Mouse (Mus musculus) layer of hippocampus, postnatal 14 days (tissue): ENCODE data around the gene Orai2. TPM values are rescaled to one million over a fixed set of nuclear protein-coding genes. Genes with fewer than 3 reads are reported as not detected.
A peak's percentile ranks its signal among the peaks of the same experiment; 100 is the strongest.
"Not testable (repeated sequence)": the region's sequence is repeated elsewhere in the genome, so short reads cannot be mapped to it uniquely, and the experiment has no call there.

ENCODE experiments used
- DNase-seq, 2 experiments: peaks; one replicate each; pipeline ENCODE4 v3.0.0; 2021 to 2022; ENCODE audit warnings: low spot score in 2 of 2, mixed read lengths in 1 of 2
- total RNA-seq, 2 experiments: library from RNA; stranded (reverse); gene quantifications; 2 replicates each; pipeline ENCODE4 v1.2.3; 2021

Orai2 gene
- total RNA-seq, 2 experiments from 2014 or later = 124 to 127 TPM

GRCm38 (mm10) chr5:136173606-136174463 is 3.3 kb upstream of the Orai2 start:
- peak in 1 of 2 experiments; percentile 52 for DNase-seq

DNA sequence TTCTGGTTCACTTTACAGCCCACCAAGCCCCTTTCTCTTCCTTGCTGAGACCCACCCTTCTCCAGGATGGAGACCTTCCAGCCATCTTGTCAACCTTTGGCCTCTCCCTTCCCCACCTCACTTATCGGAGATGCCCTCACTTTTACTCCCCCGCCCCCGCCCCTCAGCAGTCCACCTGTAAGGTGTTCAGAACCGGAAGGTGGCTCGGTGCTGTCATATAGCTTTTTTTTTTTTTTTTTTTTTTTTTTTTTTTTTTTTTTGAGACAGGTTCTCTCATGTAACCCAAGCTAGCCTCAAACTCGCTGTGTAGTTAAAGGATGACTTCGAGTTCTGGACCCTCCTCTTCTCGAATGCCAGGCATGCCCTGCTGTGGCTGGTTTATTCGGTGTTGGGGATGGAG is 2.4 kb upstream of the Orai2 start:
- no peak for DNase-seq

- peak in 1 of 2 experiments; percentile 44 for DNase-seq
Observed at GRCm38 (mm10) chr5:136171363-136172341, 1.1 kb upstream of the Orai2 start.

- peak; percentile 60 to 61 for DNase-seq
Observed at GRCm38 (mm10) chr5:136169626-136170511, 644 bp downstream of the Orai2 start.

DNA sequence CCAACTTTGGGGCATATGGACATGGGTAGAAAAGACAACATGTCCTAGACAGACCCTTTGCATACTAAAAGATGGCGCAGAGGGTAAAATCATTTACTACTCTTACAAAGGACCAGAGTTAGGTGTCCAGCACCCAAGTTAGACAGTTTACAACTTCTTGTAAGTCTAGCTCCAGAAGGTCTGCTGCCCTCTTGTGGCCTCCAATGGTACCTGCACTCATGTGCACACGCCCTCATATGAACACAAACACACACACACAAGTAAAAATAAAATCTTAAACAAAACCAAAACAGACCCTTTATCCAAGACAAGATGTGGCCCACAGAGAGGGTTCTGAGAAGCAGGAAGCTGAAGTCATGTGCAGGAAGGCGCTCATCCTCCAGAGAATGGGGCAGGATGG is 2.4 kb downstream of the Orai2 start:
- no peak for DNase-seq

GRCm38 (mm10) chr5:136167296-136167695 is 3.2 kb downstream of the Orai2 start:
- DNase-seq = no peak

- DNase-seq = no peak
Observed at GRCm38 (mm10) chr5:136165246-136165645, 5.3 kb downstream of the Orai2 start.

DNA sequence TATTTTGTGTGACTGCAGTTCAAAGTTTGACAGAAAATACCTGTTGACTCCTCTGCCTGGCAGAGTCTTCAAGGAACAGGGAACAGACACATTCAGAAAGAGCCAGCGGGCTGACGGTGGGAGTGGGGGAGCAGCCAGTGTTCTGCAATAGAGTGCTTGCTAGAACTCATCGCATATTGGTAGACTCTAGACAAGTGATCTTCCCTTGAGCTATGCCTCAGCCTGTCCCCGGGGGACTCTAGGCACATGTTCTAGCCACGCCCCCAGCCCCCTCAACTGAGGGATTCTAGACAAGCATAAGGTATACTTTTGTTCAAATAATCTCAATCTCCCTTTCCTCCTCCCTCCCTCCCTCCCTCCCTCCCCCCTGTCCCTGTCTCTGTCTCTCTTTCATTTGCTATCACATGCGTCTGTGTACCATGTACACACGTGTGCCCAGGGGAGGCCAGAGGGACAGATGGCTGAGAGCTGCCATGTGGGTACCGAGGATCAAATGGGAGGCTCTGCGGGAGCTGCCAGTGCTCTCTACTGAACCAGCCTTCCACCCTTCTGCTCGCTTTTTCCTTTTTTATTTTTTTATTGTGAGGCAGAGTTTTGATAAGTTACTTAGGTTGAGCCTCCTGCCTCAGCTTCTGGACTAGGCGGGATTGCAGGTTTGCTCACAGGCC is 6.6 kb downstream of the Orai2 start:
- DNase-seq = peak in 1 of 2 experiments; percentile 79

DNA sequence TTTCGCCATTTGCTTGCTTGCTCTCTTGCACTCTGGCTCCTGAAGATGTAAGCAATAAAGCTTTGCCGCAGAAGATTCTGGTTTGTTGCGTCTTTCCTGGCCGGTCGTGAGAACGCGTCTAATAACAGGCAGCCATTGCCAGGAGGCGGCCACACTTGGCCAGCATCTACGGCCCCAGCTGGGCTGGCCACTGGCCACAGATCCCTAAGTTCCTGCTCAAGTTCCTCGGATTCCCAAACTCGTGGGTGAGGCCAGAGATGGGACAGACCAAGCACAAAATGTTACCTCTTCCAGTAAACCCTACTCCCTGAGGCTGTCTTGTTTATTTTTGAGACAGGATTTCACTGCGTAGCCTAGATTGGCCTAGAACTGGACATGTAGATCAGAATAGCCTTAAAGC is 10.4 kb downstream of the Orai2 start:
- DNase-seq = not testable (repeated sequence)

- DNase-seq = no peak
Observed at GRCm38 (mm10) chr5:136155399-136155798, 15.1 kb downstream of the Orai2 start.

DNA sequence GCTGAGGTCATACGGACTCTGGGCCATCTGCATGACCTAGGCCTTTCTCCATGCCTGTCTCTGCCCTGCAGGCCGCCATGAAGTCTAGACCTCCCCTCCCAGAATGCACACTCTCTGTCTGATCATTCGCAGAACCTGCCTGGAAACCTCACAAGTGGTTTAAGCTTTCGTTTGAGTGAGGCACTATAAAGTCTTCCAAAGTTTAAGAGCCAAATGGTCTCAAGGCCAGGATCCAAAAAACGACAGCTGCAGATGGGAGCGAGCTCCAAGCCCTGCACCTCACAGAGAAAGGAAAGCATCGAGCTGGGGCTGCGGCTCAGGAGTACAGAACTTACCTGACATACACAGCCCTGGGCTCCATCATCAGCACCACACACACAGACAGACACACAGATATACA is 18.1 kb downstream of the Orai2 start:
- no peak for DNase-seq

DNA sequence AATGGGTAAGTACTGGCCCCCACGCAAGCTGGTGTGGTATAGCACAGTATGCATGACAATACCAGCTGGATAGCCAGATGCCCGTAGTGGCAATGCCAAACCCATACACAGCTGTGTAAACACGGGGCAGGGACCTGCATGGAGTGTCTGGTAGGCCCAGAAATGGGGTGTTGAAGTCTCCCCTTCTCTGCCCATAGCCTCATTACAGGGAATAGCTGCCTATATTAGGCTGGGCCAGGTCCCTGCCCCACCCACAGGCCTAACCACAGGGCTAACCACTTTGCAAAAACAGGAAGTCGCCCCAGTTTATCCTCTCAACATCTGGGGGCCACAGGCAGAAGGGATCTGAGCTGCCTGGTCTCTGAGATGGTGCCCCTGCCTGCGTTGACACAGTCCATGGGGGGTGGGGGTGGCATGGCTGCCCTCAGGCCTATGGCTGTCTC is 21.4 kb downstream of the Orai2 start:
- DNase-seq = not testable (repeated sequence)

DNA sequence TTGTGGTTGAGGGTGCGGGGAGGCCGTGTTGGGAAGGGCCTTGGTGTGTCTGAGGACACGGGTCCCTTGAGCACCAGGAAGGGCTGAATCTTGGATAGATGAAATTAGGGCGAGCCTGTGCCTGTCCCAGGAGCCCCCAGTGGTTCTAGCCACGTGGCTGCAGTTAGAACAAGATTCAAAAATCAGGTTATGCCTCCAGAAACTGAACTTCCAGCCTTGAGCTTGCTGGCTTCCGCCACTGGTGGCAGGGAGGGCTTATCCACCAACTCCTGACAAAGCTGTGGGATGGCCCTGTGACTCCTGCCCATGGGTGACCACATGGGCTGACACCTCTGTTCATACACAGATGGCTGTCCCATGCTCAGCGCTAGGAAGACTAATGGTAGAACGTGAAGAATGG is 22.8 kb downstream of the Orai2 start:
- no peak for DNase-seq

DNA sequence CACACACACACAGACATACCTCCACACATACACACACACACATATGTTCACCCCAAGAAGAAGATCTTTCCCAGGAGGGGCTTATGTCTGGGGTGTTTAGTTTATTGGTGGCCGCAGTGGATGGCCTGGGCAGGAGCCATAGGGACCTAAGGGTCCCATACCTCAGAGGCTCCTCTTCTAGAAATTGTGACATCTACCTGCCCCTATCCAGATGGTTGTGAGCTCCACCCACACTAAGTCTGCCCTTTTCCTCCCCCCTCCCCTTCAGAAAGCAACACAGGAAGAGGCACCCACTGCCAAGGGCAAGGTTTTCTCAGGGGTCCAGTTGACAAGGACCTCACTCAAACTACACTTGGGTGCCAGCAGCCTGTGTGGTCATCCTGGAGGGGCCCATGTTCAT is 23.6 kb downstream of the Orai2 start:
- no peak for DNase-seq

DNA sequence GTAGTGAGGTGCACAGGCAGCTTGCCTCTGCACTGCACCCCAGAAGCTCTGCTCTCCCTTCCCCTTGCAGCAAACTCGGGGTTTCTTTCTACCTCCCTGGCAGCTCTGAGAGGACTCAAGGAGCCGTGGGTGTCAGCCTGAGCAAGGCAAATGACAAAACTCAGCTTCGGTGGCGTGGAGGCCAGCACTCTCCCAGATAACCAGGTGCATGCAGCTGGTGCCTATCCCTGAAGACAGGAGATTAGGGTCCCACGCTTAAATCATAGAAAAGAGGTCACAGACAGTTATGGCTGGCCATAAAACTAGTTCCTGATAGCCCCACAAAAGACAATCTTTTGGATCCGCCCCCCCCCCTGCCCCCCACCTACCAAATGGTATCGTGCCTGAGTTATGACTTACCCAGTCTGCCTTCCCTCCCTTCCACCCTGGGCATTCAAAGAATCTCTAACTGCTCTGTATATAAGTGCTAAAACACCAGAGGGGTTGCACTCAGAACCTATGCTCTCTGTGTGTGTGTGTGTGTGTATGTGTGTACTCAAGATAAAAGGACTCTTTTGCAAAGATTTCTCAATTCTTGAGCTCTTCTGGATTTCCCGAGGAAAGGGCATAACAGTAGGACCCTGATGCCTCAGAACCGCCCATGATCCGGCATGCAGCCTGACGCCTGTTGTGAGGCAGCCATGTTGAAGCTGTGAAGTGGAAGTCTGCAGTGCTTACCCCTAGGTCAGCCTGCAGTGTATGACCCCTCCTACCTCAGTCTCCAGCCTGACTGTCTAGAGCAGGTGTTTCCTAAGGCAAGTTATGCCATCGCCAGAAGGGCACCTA is 25.7 kb downstream of the Orai2 start:
- DNase-seq = no peak

- DNase-seq = no peak
Observed at GRCm38 (mm10) chr5:136143161-136143755, 27.3 kb downstream of the Orai2 start.

DNA sequence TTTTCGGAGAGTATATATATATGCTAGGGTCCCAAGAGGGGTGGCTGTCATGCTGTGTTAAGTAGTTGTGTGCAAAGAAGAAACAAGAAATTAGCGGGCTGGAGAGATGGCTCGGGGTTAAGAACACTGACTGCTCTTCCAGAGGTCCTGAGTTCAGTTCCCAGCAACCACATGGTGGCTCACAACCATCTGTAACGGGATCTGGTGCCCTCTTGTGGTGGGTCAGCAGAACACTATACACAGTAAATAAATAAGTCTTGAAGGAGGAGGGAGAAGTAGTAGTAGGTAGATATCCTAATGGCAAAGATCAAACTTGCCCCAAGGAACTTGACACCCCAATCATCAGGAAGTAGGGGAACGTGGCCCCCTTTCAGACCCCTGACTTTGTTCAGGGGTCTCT is 27.8 kb downstream of the Orai2 start:
- no peak for DNase-seq

DNA sequence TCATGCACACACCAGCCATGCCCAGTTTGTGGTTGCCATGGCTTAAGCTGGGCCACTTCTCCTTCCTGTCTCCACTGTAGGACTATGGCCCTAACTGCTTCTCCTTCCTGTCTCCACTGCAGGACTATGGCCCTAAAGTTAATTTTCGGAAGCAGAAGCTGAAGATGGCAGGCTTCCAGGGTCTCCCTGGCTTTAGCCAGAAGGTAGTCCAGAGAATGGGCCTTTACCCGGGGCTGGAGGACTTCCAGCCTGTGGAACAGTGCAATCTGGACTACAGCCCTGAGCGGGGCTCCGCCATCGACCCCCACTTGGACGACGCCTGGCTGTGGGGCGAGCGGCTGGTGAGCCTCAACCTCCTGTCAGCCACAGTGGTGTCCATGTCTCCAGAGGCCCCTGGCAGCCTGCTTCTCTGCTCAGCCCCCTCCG is 30.4 kb downstream of the Orai2 start:
- DNase-seq = peak; percentile 29 to 57

DNA sequence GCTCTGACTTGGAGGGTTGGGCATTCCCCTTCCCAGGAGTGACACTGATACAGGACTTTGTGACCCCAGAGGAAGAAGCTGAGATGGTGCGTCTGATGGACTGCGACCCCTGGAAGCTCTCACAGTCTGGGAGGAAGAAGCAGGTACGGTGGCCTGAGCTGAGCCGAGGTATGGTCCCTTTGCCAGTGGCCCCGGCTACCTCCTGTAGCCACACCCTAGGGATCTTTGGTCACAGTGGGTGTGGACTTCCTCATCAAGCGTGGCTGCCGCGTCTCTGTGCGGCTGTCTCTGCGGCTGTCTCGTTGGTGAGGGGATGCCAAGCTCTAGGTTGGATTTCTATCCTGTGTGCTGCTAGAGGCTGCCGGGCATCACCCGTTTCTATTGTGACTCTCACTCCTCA is 31.1 kb downstream of the Orai2 start:
- DNase-seq = no peak
